Mouse (Mus musculus) forebrain, embryonic 16.5 days (tissue): ENCODE results near the gene Ypel3. TPM values are rescaled to one million over a fixed set of nuclear protein-coding genes. Genes with fewer than 3 reads are reported as not detected.

ENCODE experiments used
- ATAC-seq: fragments of 200-750 bp; cut with Nextera tagmentation; 2 replicates; pipeline ENCODE4 v1.8.0; 2017; ENCODE audit warnings: mild to moderate bottlenecking, moderate library complexity
- H3K27ac ChIP-seq: fragments of 300-500 bp; sonication (generic); 2 replicates; pipeline ENCODE4 v1.5.1; 2014; ENCODE audit warnings: low read length, control low read depth
- H3K27me3 ChIP-seq: fragments of 300-500 bp; sonication (generic); replicated peaks from 2 replicates; pipeline ENCODE4 v1.6.1; 2014; ENCODE audit warnings: low read length; ENCODE audit not compliant: control insufficient read depth, insufficient read depth
- H3K36me3 ChIP-seq: fragments of 300-500 bp; sonication (generic); 2 replicates; pipeline ENCODE4 v1.6.1; 2014; ENCODE audit not compliant: control insufficient read depth, insufficient read depth
- H3K4me1 ChIP-seq: fragments of 300-500 bp; sonication (generic); replicated peaks from 2 replicates; pipeline ENCODE4 v1.6.1; 2014; ENCODE audit warnings: low read length; ENCODE audit not compliant: control insufficient read depth, insufficient read depth
- H3K4me2 ChIP-seq: fragments of 300-500 bp; sonication (generic); 2 replicates; pipeline ENCODE4 v1.6.1; 2014; ENCODE audit warnings: mild to moderate bottlenecking, low read length, control low read depth
- H3K4me3 ChIP-seq: fragments of 300-500 bp; sonication (generic); replicated peaks from 2 replicates; pipeline ENCODE4 v1.5.1; 2014; ENCODE audit warnings: mild to moderate bottlenecking, low read length, control low read depth
- H3K9ac ChIP-seq: fragments of 300-500 bp; sonication (generic); replicated peaks from 2 replicates; pipeline ENCODE4 v1.6.1; 2014; ENCODE audit warnings: low read depth, low read length, control low read depth
- H3K9me3 ChIP-seq: fragments of 300-500 bp; sonication (generic); 2 replicates; pipeline ENCODE4 v1.6.1; 2016; ENCODE audit warnings: low read length; ENCODE audit not compliant: control insufficient read depth
- WGBS: fragments of 180-500 bp; shearing (Covaris S2); extraction: QIAGEN DNeasy Blood & Tissue Kit; methylation state at CpG from one replicate; pipeline ENCODE4 v1.1.7; 2014; 5-methylcytosine and 5-hydroxymethylcytosine counted together
- polyA plus RNA-seq: library from polyadenylated mRNA; unstranded; fragments of >200 nt; fragmentation: Nextera tagmentation; extraction: Ambion mirVana; gene quantifications from 2 replicates; pipeline ENCODE4 v1.2.1, GENCODE M21; 2015

Ypel3 gene
- polyA plus RNA-seq, 1 experiment from 2014 or later = 199 TPM

DNA sequence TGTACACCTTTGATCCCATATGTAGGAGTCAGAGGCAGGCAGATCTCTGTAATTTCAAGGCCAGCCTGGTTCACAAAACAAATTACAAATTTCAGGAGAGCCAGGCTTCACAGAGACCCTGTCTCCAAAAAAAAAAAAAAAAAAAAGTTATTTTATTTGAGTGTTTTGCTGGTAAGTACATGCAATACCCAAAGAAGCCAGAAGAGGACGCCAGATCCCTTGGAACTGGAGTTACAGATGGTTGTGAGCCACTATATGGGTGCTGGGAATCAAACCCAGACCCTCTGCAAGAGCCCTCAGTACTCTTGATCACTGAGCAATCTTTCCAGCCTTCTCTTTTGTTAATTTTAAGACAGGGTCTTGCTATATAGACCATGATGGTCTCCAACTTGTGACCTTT, 42.1 kb downstream of the Ypel3 start:
- Histone ChIP-seq H3K4me3 (no peak overlapping the region), H3K27ac (no peak overlapping the region), H3K9ac (no peak overlapping the region), H3K4me1 (peaks cover 11% of the 10 kb centered on the region), H3K27me3 (no peaks in the 10 kb centered on the region), H3K4me2 (no peak overlapping the region), H3K36me3 (no peaks in the 10 kb centered on the region), H3K9me3 (no peaks in the 10 kb centered on the region)
- ATAC-seq = no peak
- 35% methylated on average over 1 of the region's 1 CpGs for WGBS

DNA sequence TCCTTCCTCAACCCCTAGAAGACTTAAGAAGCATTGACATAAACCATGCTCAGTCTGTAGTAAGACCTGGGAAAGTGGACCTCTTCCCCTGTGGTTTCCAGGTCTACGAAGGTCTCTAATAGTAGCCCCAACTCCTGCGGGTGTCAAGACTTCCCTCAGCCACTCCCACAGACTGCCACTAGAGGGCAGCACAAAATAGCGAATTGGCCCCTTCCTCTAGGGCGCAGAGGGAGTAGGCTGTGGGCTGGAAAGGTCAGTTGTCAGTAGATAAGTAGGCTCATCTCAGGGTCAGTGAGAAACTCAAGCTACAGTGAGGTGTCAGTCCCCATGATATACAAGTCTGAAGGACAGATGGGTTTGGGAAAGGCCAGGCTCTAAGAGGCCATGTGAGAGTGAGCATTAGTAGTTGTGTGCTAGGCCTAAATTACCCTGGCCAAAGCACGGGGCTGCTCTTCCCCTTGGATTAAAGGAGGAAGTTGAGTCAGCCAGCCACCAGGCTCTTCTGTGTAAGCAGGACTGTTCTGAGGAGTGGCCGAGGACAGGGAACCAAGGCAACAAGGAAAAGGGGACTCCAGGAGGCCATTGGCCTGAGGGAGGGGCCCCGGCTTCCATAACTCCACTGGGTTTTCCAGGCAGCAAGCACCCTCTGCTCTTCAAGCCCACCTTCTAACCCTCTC, 45.2 kb downstream of the Ypel3 start:
- no peak overlapping the region for H3K9ac ChIP-seq
- 22% methylated on average over 7 of the region's 7 CpGs for WGBS
- H3K9me3 ChIP-seq = no peaks in the 10 kb centered on the region
- no peaks in the 10 kb centered on the region for H3K36me3 ChIP-seq
- H3K4me1 ChIP-seq = peaks cover 28% of the 10 kb centered on the region
- no peaks in the 10 kb centered on the region for H3K27me3 ChIP-seq
- peak; percentile 26; the same call in 1 of the 2 replicates for ATAC-seq
- H3K4me2 ChIP-seq = no peak overlapping the region; the same call in 1 of the 2 replicates
- H3K4me3 ChIP-seq = no peak overlapping the region
- no peak overlapping the region for H3K27ac ChIP-seq

DNA sequence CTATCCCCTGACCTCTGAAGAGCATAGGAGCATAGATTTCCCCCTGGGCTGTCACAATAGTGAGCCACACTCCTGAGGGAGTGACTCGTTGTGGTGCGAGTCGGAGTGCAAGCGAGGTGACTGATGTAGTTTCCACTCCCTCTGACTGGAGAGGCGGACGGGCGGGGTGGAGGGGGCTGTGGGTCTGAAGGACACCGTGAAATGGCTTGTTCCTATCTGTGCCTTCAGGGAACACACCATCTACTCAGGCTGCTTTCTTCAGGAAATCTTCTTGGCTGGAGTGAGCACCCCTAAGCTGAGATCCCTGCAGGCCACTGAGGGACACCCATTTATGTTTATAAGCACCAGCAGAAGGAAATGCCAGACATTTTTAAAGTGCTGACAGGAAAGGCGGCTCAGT, 46.0 kb downstream of the Ypel3 start:
- WGBS = 20% methylated on average over 9 of the region's 9 CpGs
- Histone ChIP-seq H3K27ac (no peak overlapping the region), H3K4me1 (peaks cover 28% of the 10 kb centered on the region), H3K9me3 (no peaks in the 10 kb centered on the region), H3K9ac (peak overlapping the region; percentile 80), H3K4me2 (peak overlapping the region; percentile 75), H3K36me3 (no peaks in the 10 kb centered on the region), H3K4me3 (peak overlapping the region; percentile 79), H3K27me3 (no peaks in the 10 kb centered on the region)
- peak; percentile 32 for ATAC-seq

DNA sequence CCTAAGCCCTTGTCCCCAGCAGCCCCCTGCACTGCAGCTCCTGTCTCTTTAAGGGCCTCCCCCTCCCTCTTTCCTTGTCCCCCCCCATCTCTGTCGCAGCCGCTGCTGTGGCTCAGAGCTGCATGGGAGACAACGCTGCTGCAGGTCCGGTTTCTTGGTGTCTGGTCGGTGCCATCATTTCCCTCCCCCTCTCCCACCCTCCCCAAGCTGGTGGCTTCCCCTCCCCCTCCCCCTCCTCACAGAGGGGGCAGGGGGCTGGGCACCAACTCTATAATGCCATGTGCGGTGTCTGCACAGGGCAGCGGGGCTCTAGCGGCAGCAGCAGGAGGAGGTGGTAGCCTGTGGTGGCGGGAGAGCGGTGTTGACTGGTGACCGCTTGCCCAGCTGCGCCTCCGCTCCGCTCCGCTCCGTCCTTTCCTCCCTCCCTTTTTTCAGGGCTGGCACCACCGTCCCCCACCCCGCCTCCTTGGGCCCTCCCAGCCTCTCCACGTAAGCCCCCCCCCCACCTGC, 46.5 kb downstream of the Ypel3 start:
- H3K9me3 ChIP-seq = no peaks in the 10 kb centered on the region
- peak overlapping the region; percentile 79 for H3K4me3 ChIP-seq
- peaks cover 28% of the 10 kb centered on the region for H3K4me1 ChIP-seq
- WGBS = under 1% methylated on average over 17 of the region's 19 CpGs
- peak overlapping the region; percentile 67; the same call in 1 of the 2 replicates for H3K27ac ChIP-seq
- H3K27me3 ChIP-seq = no peaks in the 10 kb centered on the region
- H3K4me2 ChIP-seq = peak overlapping the region; percentile 75
- no peaks in the 10 kb centered on the region for H3K36me3 ChIP-seq
- peak; percentile 83 for ATAC-seq
- H3K9ac ChIP-seq = peak overlapping the region; percentile 80

DNA sequence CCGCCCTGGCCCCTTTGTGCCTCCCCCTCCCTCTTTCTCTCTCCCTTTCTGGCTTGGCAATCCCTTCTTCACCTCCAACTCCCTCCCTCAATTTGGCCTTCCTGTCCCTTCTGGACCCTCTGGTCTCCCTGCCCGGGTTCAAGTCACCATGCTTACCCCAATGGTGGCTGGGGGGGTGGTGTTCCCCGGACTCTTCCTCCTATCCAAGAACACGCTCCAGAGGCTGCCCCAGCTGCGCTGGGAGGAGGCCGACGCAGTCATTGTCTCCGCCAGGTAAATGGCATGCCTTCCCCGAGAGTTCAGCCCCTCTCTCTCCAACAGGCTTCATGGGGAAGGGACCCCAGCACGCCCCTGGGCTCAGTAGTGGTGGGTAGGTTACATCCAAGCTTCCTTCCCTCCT, 47.2 kb downstream of the Ypel3 start:
- H3K27ac ChIP-seq = peak overlapping the region; percentile 9; the same call in 1 of the 2 replicates
- peak overlapping the region; percentile 80 for H3K9ac ChIP-seq
- peak overlapping the region; percentile 79 for H3K4me3 ChIP-seq
- H3K9me3 ChIP-seq = no peaks in the 10 kb centered on the region
- ATAC-seq = no peak
- peaks cover 28% of the 10 kb centered on the region for H3K4me1 ChIP-seq
- WGBS = 4% methylated on average over 10 of the region's 10 CpGs
- no peaks in the 10 kb centered on the region for H3K36me3 ChIP-seq
- peak overlapping the region; percentile 75 for H3K4me2 ChIP-seq
- no peaks in the 10 kb centered on the region for H3K27me3 ChIP-seq

DNA sequence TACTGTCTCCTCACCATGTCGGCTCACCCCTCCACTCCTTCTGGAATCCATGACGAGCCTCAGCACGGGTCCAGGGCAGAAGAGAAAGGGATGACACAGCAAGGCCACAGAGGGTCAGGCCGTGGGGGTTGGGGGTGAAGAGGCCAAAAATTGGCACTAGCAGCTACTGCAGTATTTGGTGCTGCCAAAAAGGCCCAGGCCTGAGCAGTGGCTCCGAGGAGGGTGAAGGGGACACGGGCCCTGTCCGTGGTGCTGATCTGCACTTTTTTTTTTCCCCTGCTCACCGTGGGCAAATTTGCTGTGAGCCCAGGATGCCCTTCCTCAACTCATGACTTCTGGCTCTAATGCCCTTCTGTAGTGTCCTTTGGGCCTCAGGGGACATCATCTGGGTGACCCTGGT, 48.6 kb downstream of the Ypel3 start:
- Histone ChIP-seq H3K4me2 (no peak overlapping the region), H3K4me3 (no peak overlapping the region), H3K9ac (no peak overlapping the region), H3K27ac (no peak overlapping the region), H3K4me1 (peaks cover 28% of the 10 kb centered on the region), H3K36me3 (no peaks in the 10 kb centered on the region), H3K9me3 (no peaks in the 10 kb centered on the region), H3K27me3 (no peaks in the 10 kb centered on the region)
- WGBS = 29% methylated on average over 8 of the region's 8 CpGs
- no peak for ATAC-seq

DNA sequence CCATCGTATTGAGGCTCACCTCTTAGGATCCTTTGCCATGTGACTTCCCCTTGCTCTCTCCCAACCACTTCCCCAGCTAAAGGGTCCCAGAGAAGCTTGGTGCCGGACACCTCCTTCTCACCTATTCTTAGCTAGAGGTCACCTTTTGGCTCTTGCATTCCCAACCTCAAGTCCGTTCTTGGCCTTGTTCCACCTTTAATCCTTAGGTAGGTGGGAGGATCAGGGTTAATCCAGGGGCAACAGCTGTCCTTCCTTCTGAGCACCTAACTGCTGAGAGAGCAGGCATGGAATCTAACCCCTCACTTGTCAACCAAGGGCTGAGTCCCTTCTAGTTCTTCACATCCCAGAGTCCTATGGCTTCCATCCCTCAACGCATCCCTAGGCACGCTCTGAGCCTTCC, 49.2 kb downstream of the Ypel3 start:
- Histone ChIP-seq H3K9me3 (no peaks in the 10 kb centered on the region), H3K4me3 (no peak overlapping the region), H3K4me2 (no peak overlapping the region), H3K9ac (no peak overlapping the region), H3K4me1 (peaks cover 28% of the 10 kb centered on the region), H3K36me3 (no peaks in the 10 kb centered on the region), H3K27me3 (no peaks in the 10 kb centered on the region), H3K27ac (no peak overlapping the region)
- ATAC-seq = no peak
- WGBS = 80% methylated on average over 5 of the region's 5 CpGs

Other genes with a start within 250 kb of the Ypel3 start
- 181 and 190 TPM in 2 replicates for gene Eif3c, start 210.5 kb upstream of the Ypel3 start, polyA plus RNA-seq
- gene Apobr, start 192.0 kb upstream of the Ypel3 start, polyA plus RNA-seq = 0.29 and 0.77 TPM in 2 replicates
- 34.4 and 37.3 TPM in 2 replicates for gene Cln3, start 191.1 kb upstream of the Ypel3 start, polyA plus RNA-seq
- not detected in 2 replicates for gene Il27, start 182.0 kb upstream of the Ypel3 start, polyA plus RNA-seq
- gene Nupr1, start 146.1 kb upstream of the Ypel3 start, polyA plus RNA-seq = 5.2 and 5.7 TPM in 2 replicates
- gene Sgf29, start 127.6 kb upstream of the Ypel3 start, polyA plus RNA-seq = 55.8 and 57.5 TPM in 2 replicates
- gene Sult1a1, start 100.5 kb upstream of the Ypel3 start, polyA plus RNA-seq = 4.3 and 5.9 TPM in 2 replicates
- gene Bola2, start 81.6 kb upstream of the Ypel3 start, polyA plus RNA-seq = 124 and 132 TPM in 2 replicates
- gene Slx1b, start 81.2 kb upstream of the Ypel3 start, polyA plus RNA-seq = 14.4 and 20.3 TPM in 2 replicates
- 109 and 119 TPM in 2 replicates for gene Coro1a, start 69.2 kb upstream of the Ypel3 start, polyA plus RNA-seq
- gene Mapk3, start 17.4 kb upstream of the Ypel3 start, polyA plus RNA-seq = 98.2 and 100.0 TPM in 2 replicates
- 1.3 and 2.6 TPM in 2 replicates for gene Gdpd3, start 10.6 kb upstream of the Ypel3 start, polyA plus RNA-seq
- gene Tbx6, start 4.5 kb downstream of the Ypel3 start, polyA plus RNA-seq = 0.73 and 0.86 TPM in 2 replicates
- gene Ppp4c, start 15.5 kb downstream of the Ypel3 start, polyA plus RNA-seq = 196 and 202 TPM in 2 replicates
- gene Fam57b, start 20.7 kb downstream of the Ypel3 start, polyA plus RNA-seq = 32.8 and 40.4 TPM in 2 replicates
- not detected in 2 replicates for gene 4930451I11Rik, start 54.7 kb downstream of the Ypel3 start, polyA plus RNA-seq
- gene Doc2a, start 70.5 kb downstream of the Ypel3 start, polyA plus RNA-seq = 10.8 and 14.3 TPM in 2 replicates
- gene Hirip3, start 85.0 kb downstream of the Ypel3 start, polyA plus RNA-seq = 25.6 and 28.1 TPM in 2 replicates
- gene Ino80e, start 85.4 kb downstream of the Ypel3 start, polyA plus RNA-seq = 95.1 and 97.9 TPM in 2 replicates
- 55.3 and 65.6 TPM in 2 replicates for gene Taok2, start 107.7 kb downstream of the Ypel3 start, polyA plus RNA-seq
- gene Tmem219, start 146.0 kb downstream of the Ypel3 start, polyA plus RNA-seq = 33.3 and 37.3 TPM in 2 replicates
- gene Kctd13, start 151.9 kb downstream of the Ypel3 start, polyA plus RNA-seq = 131 and 132 TPM in 2 replicates
- gene Asphd1, start 172.6 kb downstream of the Ypel3 start, polyA plus RNA-seq = 4.8 and 8.5 TPM in 2 replicates
- 26.1 and 30.6 TPM in 2 replicates for gene Sez6l2, start 173.6 kb downstream of the Ypel3 start, polyA plus RNA-seq
- gene Cdipt, start 199.0 kb downstream of the Ypel3 start, polyA plus RNA-seq = 115 and 122 TPM in 2 replicates
- 0.45 and 1.2 TPM in 2 replicates for gene Cdiptos, start 199.1 kb downstream of the Ypel3 start, polyA plus RNA-seq
- 3.0 and 3.7 TPM in 2 replicates for gene Mvp, start 237.7 kb downstream of the Ypel3 start, polyA plus RNA-seq
- not detected in 2 replicates for gene Pagr1b, start 239.5 kb downstream of the Ypel3 start, polyA plus RNA-seq
- 22.9 and 39.8 TPM in 2 replicates for gene Pagr1a, start 240.4 kb downstream of the Ypel3 start, polyA plus RNA-seq
- gene Gm42742, start 244.1 kb downstream of the Ypel3 start, polyA plus RNA-seq = 54.8 and 74.1 TPM in 2 replicates
- gene Prrt2, start 244.3 kb downstream of the Ypel3 start, polyA plus RNA-seq = 21.1 and 29.9 TPM in 2 replicates